Mouse (Mus musculus) MEL (cell line): Measurements from ENCODE around the gene Prkag2. TPM values are rescaled to one million over a fixed set of nuclear protein-coding genes. Genes with fewer than 3 reads are reported as not detected.

Experiments used
- DNase-seq: peaks from one replicate; pipeline ENCODE4 v3.0.0; 2011; ENCODE audit warnings: low read depth, low spot score
- H3K27ac ChIP-seq: 2 replicates; pipeline ENCODE4 v1.5.1; 2012; ENCODE audit warnings: low read depth, mild to moderate bottlenecking, control low read depth, low read length, moderate library complexity; ENCODE audit not compliant: control insufficient read depth
- H3K27me3 ChIP-seq, 2 experiments: fragments of 150-350 bp in 1 of 2; sonication (generic) in 1 of 2; 2 replicates each; pipeline ENCODE4 v1.6.1; 2012; ENCODE audit warnings: low read length in 2 of 2, mild to moderate bottlenecking in 2 of 2, improper control_type of control experiment in 1 of 2, moderate library complexity in 1 of 2; ENCODE audit not compliant: insufficient read depth in 2 of 2, control insufficient read depth in 1 of 2
- H3K36me3 ChIP-seq, 2 experiments: 2 replicates each; pipeline ENCODE4 v1.6.1; 2012 to 2014; ENCODE audit warnings: low read length in 2 of 2, improper control_type of control experiment in 1 of 2, inconsistent platforms in 1 of 2, mild to moderate bottlenecking in 1 of 2; ENCODE audit not compliant: insufficient read depth in 2 of 2, control insufficient read depth in 1 of 2
- H3K4me1 ChIP-seq, 2 experiments: fragments of 150-350 bp in 1 of 2; sonication (generic) in 1 of 2; 2 replicates each; pipeline ENCODE4 v1.6.1; 2012; ENCODE audit warnings: low read length in 2 of 2, improper control_type of control experiment in 1 of 2, mild to moderate bottlenecking in 1 of 2; ENCODE audit not compliant: insufficient read depth in 2 of 2, control insufficient read depth in 1 of 2
- H3K4me3 ChIP-seq, 2 experiments: fragments of 150-350 bp in 1 of 2; sonication (generic) in 1 of 2; 2 replicates each; pipeline ENCODE4 v1.5.1; 2012; ENCODE audit warnings: low read depth in 2 of 2, low read length in 2 of 2, mild to moderate bottlenecking in 2 of 2, moderate library complexity in 2 of 2, control low read depth in 1 of 2, improper control_type of control experiment in 1 of 2; ENCODE audit not compliant: control insufficient read depth in 1 of 2, insufficient read depth in 1 of 2
- H3K79me2 ChIP-seq: 2 replicates; pipeline ENCODE4 v1.6.1; 2012; ENCODE audit warnings: mild to moderate bottlenecking, low read length, moderate library complexity; ENCODE audit not compliant: control insufficient read depth, poor library complexity, insufficient read depth
- H3K9ac ChIP-seq: 2 replicates; pipeline ENCODE4 v1.6.1; 2012; ENCODE audit warnings: low read depth, mild to moderate bottlenecking, control low read depth, low read length, moderate library complexity; ENCODE audit not compliant: control insufficient read depth, poor library complexity, severe bottlenecking
- H3K9me3 ChIP-seq: fragments of 150-350 bp; sonication (generic); replicated peaks from 2 replicates; pipeline ENCODE4 v1.6.1; 2012; ENCODE audit warnings: mild to moderate bottlenecking, low read length, improper control_type of control experiment, moderate library complexity; ENCODE audit not compliant: insufficient read depth
- BHLHE40 ChIP-seq: IDR thresholded peaks from 2 replicates; pipeline ENCODE4 v1.6.1; 2012; ENCODE audit warnings: low read depth, mild to moderate bottlenecking, inconsistent platforms, low read length, improper control_type of control experiment, borderline replicate concordance
- E2F4 ChIP-seq: IDR thresholded peaks from 2 replicates; pipeline ENCODE4 v1.6.1; 2011; ENCODE audit warnings: low read depth, low read length, improper control_type of control experiment, borderline replicate concordance
- JUND ChIP-seq: IDR thresholded peaks from 2 replicates; pipeline ENCODE4 v1.6.1; 2011; ENCODE audit warnings: low read depth, mild to moderate bottlenecking, improper control_type of control experiment, low read length
- MXI1 ChIP-seq: IDR thresholded peaks from 2 replicates; pipeline ENCODE4 v1.6.1; 2011; ENCODE audit warnings: mild to moderate bottlenecking, low read depth, low read length, improper control_type of control experiment
- MYB ChIP-seq: IDR thresholded peaks from 2 replicates; pipeline ENCODE4 v1.6.1; 2011; ENCODE audit warnings: mild to moderate bottlenecking, low read depth, low read length, improper control_type of control experiment
- MYC ChIP-seq: IDR thresholded peaks from 2 replicates; pipeline ENCODE4 v1.6.1; 2011; ENCODE audit warnings: low read depth, mild to moderate bottlenecking, low read length, improper control_type of control experiment, moderate library complexity
- RCOR1 ChIP-seq: IDR thresholded peaks from 2 replicates; pipeline ENCODE4 v1.6.1; 2012; ENCODE audit warnings: low read depth, mild to moderate bottlenecking, inconsistent platforms, low read length, improper control_type of control experiment
- SIN3A ChIP-seq: IDR thresholded peaks from 2 replicates; pipeline ENCODE4 v1.6.1; 2012; ENCODE audit warnings: low read length, improper control_type of control experiment, inconsistent platforms
- SMC3 ChIP-seq: IDR thresholded peaks from 2 replicates; pipeline ENCODE4 v1.6.1; 2011; ENCODE audit warnings: low read depth, low read length, improper control_type of control experiment
- TBP ChIP-seq: IDR thresholded peaks from 2 replicates; pipeline ENCODE4 v1.8.0; 2011; ENCODE audit warnings: low read depth, low read length, improper control_type of control experiment
- USF2 ChIP-seq, 2 experiments: IDR thresholded peaks; 2 replicates each; pipeline ENCODE4 v1.6.1; 2011 to 2012; ENCODE audit warnings: improper control_type of control experiment in 2 of 2, low read length in 2 of 2, borderline replicate concordance in 1 of 2, inconsistent platforms in 1 of 2, low read depth in 1 of 2, mild to moderate bottlenecking in 1 of 2; ENCODE audit not compliant: insufficient read depth in 1 of 2
- ZC3H11A ChIP-seq: IDR thresholded peaks from 2 replicates; pipeline ENCODE4 v1.6.1; 2012; ENCODE audit warnings: low read depth, mild to moderate bottlenecking, inconsistent platforms, low read length, improper control_type of control experiment
- ZKSCAN1 ChIP-seq: IDR thresholded peaks from 2 replicates; pipeline ENCODE4 v1.6.1; 2012; ENCODE audit warnings: low read depth, mild to moderate bottlenecking, inconsistent platforms, low read length, improper control_type of control experiment, moderate library complexity
- ZMIZ1 ChIP-seq: IDR thresholded peaks from 2 replicates; pipeline ENCODE4 v1.6.1; 2012; ENCODE audit warnings: low read depth, mild to moderate bottlenecking, inconsistent platforms, low read length, improper control_type of control experiment, moderate library complexity
- polyA plus RNA-seq, 2 experiments: library from polyadenylated mRNA; stranded (reverse) in 1 of 2; unstranded in 1 of 2; fragments of >175 nt in 1 of 2; fragments of >200 nt in 1 of 2; gene quantifications; 2 replicates each; pipeline versions ENCODE4 v1.2.1 to v1.2.4; 2012; ENCODE audit warnings: low replicate concordance in 2 of 2, low read depth in 1 of 2; ENCODE audit not compliant: insufficient read length in 2 of 2, insufficient read depth in 1 of 2, missing spikeins in 1 of 2
- total RNA-seq: library from RNA; depleted of rRNA; stranded (reverse); fragments of 300-350 nt; gene quantifications from 2 replicates; pipeline ENCODE4 v1.2.3, GENCODE M21; 2012

Prkag2 gene
- total and polyA plus RNA-seq, 3 experiments = 8.0 to 27.9 TPM; not detected in 1

DNA sequence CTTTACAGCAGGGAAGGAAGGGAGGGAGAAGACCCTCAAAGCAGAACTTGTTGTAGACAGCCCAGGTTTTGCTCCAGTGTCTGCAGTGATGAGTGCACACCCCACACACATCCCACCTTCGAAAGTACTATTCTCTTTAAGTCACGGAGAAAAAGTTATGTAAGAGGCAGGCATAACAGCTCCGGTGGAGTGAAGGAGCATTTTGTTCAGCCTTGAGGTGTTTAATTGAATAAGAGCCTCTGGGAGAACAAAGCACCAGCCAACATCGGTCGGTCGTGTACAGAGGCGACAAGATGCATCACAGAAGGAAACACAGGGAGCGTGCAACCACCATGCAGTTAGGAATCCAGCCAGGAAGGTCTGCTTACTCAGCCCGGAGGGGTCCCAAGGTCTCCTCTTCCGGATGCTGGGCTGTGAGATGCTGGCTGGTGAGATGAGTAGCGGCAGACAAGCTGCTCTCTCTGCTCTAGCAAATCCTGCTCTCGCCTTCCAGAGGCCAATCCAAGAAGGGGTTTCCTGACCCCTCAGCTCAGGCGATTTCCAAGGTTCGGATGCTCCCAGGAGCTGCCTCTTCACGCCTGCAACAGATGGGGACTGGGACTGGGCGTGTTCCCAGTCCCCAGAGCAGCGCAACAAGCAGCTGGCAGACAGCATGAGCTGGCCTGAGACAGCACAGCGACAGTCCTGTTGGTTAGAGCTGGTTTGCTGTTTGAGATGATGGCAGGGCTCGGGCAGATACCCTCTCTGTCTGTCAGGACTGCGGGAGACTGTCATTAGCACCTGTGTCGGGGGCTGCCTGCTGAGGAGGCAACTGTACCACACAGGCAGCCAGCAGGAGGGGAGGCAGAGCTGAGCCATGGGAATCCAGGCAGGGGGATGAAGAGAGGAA lies 41.3 kb downstream of the Prkag2 start:
- no peak overlapping the region for H3K27ac ChIP-seq
- H3K9ac ChIP-seq = no peak overlapping the region
- no peaks in the 10 kb centered on the region for H3K4me1 ChIP-seq
- H3K79me2 ChIP-seq = no peaks in the 10 kb centered on the region
- no peaks in the 10 kb centered on the region for H3K9me3 ChIP-seq
- no peak overlapping the region for H3K4me3 ChIP-seq
- DNase-seq = no peak
- TF ChIP-seq ZC3H11A = no peak
- TF ChIP-seq RCOR1 = no peak
- no peak for TF ChIP-seq E2F4
- TF ChIP-seq TBP = no peak
- no peaks in the 10 kb centered on the region for H3K27me3 ChIP-seq
- H3K36me3 ChIP-seq = no peaks in the 10 kb centered on the region

DNA sequence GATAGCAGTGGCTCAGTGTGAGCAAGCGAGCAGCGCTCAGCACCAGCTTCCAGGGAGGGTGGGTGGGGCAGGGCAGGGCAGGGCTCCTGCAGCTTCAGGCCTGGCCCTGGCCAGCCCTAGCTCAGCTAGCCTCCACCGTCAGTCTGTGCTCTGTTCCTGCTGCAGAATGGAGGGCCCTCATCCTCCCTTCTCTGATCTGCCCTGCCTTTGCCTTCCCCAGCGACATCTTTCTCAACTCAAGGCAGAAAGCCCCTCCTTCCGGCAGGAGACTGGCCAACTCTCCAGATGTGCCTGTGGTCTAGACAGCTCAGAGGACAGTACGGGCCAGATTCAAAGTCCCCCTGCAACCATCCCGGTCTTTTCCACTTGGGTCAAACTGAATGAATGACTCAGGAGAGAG lies 42.0 kb downstream of the Prkag2 start:
- H3K4me1 ChIP-seq = no peaks in the 10 kb centered on the region
- no peak for DNase-seq
- TF ChIP-seq RCOR1 = no peak
- TF ChIP-seq TBP = no peak
- TF ChIP-seq SMC3 = no peak
- no peak for TF ChIP-seq ZMIZ1
- no peak for TF ChIP-seq BHLHE40
- TF ChIP-seq USF2 (IDR thresholded peaks at IDR 0.05; ENCODE audit: borderline replicate concordance in 1 of 2, insufficient read depth in 1 of 2, low read depth in 1 of 2, low read length in 2 of 2) = no peak
- TF ChIP-seq JUND = no peak
- TF ChIP-seq ZKSCAN1 = no peak
- no peak for TF ChIP-seq E2F4
- no peak for TF ChIP-seq MYB
- no peak for TF ChIP-seq MXI1
- TF ChIP-seq SIN3A = no peak
- TF ChIP-seq MYC = no peak
- H3K9me3 ChIP-seq = no peaks in the 10 kb centered on the region
- H3K27ac ChIP-seq = no peak overlapping the region
- H3K27me3 ChIP-seq = no peaks in the 10 kb centered on the region
- H3K9ac ChIP-seq = no peak overlapping the region
- no peaks in the 10 kb centered on the region for H3K36me3 ChIP-seq
- no peak overlapping the region for H3K4me3 ChIP-seq
- H3K79me2 ChIP-seq = no peaks in the 10 kb centered on the region
